Mouse (Mus musculus) forebrain, embryonic 11.5 days (tissue): ENCODE data around the gene Ogfod3. TPM values are rescaled to one million over a fixed set of nuclear protein-coding genes. Genes with fewer than 3 reads are reported as not detected.

Source experiments
- ATAC-seq: fragments of 200-750 bp; cut with Nextera tagmentation; replicated peaks from 2 replicates; pipeline ENCODE4 v1.8.0; 2017; ENCODE audit warnings: moderate TSS enrichment; ENCODE audit not compliant: low FRiP score
- DNase-seq: peaks from one replicate; pipeline ENCODE4 v3.0.0-alpha.2; 2017; ENCODE audit warnings: low spot score
- H3K27ac ChIP-seq: fragments of 300-500 bp; sonication (generic); 2 replicates; pipeline ENCODE4 v1.5.1; 2014; ENCODE audit warnings: low read depth, low read length
- H3K27me3 ChIP-seq: fragments of 300-500 bp; sonication (generic); 2 replicates; pipeline ENCODE4 v1.6.1; 2014; ENCODE audit warnings: mild to moderate bottlenecking, low read length, mixed read lengths; ENCODE audit not compliant: control insufficient read depth, insufficient read depth
- H3K36me3 ChIP-seq: fragments of 300-500 bp; sonication (generic); 2 replicates; pipeline ENCODE4 v1.6.1; 2014; ENCODE audit warnings: mild to moderate bottlenecking, low read length, moderate library complexity, mixed read lengths; ENCODE audit not compliant: control insufficient read depth, insufficient read depth
- H3K4me1 ChIP-seq: fragments of 300-500 bp; sonication (generic); replicated peaks from 2 replicates; pipeline ENCODE4 v1.6.1; 2014; ENCODE audit warnings: low read length, mixed read lengths; ENCODE audit not compliant: control insufficient read depth, insufficient read depth
- H3K4me2 ChIP-seq: fragments of 300-500 bp; sonication (generic); 2 replicates; pipeline ENCODE4 v1.6.1; 2014; ENCODE audit warnings: low read depth, mild to moderate bottlenecking, low read length, moderate library complexity, mixed read lengths; ENCODE audit not compliant: severe bottlenecking
- H3K4me3 ChIP-seq: fragments of 300-500 bp; sonication (generic); 2 replicates; pipeline ENCODE4 v1.5.1; 2014; ENCODE audit warnings: low read depth, low read length
- H3K9ac ChIP-seq: fragments of 300-500 bp; sonication (generic); 2 replicates; pipeline ENCODE4 v1.6.1; 2014; ENCODE audit warnings: low read length
- H3K9me3 ChIP-seq: fragments of 300-500 bp; sonication (generic); 2 replicates; pipeline ENCODE4 v1.6.1; 2016; ENCODE audit warnings: low read length, mixed read lengths; ENCODE audit not compliant: control insufficient read depth
- WGBS: fragments of 180-500 bp; shearing (Covaris S2); extraction: QIAGEN DNeasy Blood & Tissue Kit; methylation state at CpG from one replicate; pipeline ENCODE4 v1.1.7; 2014; 5-methylcytosine and 5-hydroxymethylcytosine counted together
- polyA plus RNA-seq: library from polyadenylated mRNA; unstranded; fragments of >200 nt; fragmentation: Nextera tagmentation; extraction: Ambion mirVana; gene quantifications from 2 replicates; pipeline ENCODE4 v1.2.1, GENCODE M21; 2014

Gene Ogfod3
- polyA plus RNA-seq, 1 experiment from 2014 or later, result 20.3 TPM

- Histone ChIP-seq H3K4me2 (peak overlapping the region; percentile 70), H3K4me3 (peak overlapping the region; percentile 71), H3K9ac (peak overlapping the region; percentile 20), H3K36me3 (no peaks in the 10 kb centered on the region), H3K27me3 (no peaks in the 10 kb centered on the region), H3K9me3 (no peaks in the 10 kb centered on the region), H3K27ac (no peak overlapping the region), H3K4me1 (0 out of 2 replicates have a peak, but pooled peaks cover 2% of the 10 kb centered on the region)
- ATAC-seq (no peak), DNase-seq (no peak)
- 0% methylated on average over 5 of the region's 5 CpGs for WGBS
These were observed 701 bp downstream of the Ogfod3 start for GRCm38 (mm10) chr11:121203859-121204160.

DNA sequence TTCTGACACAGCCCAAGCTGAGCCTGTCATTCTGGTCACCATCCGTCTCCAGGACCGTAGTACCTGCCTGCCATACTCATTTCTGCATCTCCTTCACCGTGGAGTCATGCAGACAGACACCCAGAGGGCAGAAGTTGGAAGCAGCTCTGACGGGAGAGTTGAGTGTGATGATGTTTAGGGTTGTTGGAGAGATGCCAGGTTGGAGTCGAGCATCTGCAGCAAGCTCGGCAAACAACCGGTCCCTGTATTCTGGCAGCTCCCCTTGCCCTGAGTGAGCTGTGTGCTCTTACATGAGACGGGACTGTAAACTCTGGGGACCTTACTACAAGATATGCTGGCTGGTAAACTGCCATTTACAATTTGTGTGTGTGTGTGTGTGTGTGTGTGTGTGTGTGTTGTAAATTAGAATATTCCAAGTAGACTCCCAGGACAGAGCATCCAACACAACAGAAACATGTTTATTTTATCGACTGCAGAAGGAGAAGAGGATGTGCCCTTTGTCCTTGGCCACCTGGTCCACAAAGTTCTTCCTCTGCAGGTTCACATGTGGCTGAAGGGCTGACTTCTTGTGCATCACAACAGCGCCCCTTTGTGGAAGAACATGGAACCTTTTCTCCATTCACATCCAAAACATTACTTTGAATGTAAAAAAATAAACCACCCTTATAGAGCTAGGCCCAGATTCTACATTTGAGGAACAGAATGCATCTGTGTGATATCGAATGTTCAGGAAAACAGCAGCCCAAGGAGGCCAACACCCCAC, 2.9 kb downstream of the Ogfod3 start:
- 0 out of 2 replicates have a peak, but pooled peaks cover 2% of the 10 kb centered on the region for H3K4me1 ChIP-seq
- H3K4me3 ChIP-seq, result no peak overlapping the region
- DNase-seq (no peak), ATAC-seq (no peak)
- no peaks in the 10 kb centered on the region for H3K9me3 ChIP-seq
- H3K27ac ChIP-seq, result no peak overlapping the region
- no peak overlapping the region for H3K9ac ChIP-seq
- no peak overlapping the region for H3K4me2 ChIP-seq
- WGBS, result 74% methylated on average over 11 of the region's 11 CpGs
- no peaks in the 10 kb centered on the region for H3K36me3 ChIP-seq
- H3K27me3 ChIP-seq, result no peaks in the 10 kb centered on the region

GRCm38 (mm10) chr11:121200781-121201180, 3.7 kb downstream of the Ogfod3 start:
- Histone ChIP-seq H3K4me2 (no peak overlapping the region), H3K36me3 (no peaks in the 10 kb centered on the region), H3K4me1 (0 out of 2 replicates have a peak, but pooled peaks cover 2% of the 10 kb centered on the region), H3K9me3 (no peaks in the 10 kb centered on the region), H3K4me3 (no peak overlapping the region), H3K27me3 (no peaks in the 10 kb centered on the region), H3K27ac (no peak overlapping the region), H3K9ac (no peak overlapping the region)
- WGBS, result 93% methylated on average over 6 of the region's 6 CpGs
- DNase-seq (no peak), ATAC-seq (no peak)

DNA sequence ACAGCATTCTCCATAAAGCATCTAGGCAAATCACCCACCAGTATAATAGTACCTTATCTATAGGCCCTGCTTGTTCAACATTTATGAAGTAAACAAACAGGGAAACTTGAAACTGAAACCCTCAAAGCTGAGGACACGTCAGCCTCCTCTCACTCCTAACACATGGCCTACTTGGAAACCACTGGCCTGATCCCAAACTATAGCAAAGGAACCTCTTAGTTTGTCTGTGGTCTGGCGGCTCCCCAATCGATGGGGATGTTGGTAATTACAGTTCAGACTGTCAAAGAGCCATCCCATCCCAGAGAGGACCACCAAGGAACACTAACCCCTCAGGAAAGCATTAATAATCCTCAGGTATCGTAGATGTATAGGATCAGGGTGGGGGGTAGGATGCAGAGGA, 4.7 kb downstream of the Ogfod3 start:
- Histone ChIP-seq H3K4me2 (no peak overlapping the region), H3K4me1 (0 out of 2 replicates have a peak, but pooled peaks cover 2% of the 10 kb centered on the region), H3K27ac (no peak overlapping the region), H3K36me3 (no peaks in the 10 kb centered on the region), H3K4me3 (no peak overlapping the region), H3K27me3 (no peaks in the 10 kb centered on the region), H3K9ac (no peak overlapping the region), H3K9me3 (no peaks in the 10 kb centered on the region)
- WGBS, result 81% methylated on average over 4 of the region's 4 CpGs
- ATAC-seq (no peak), DNase-seq (no peak)

DNA sequence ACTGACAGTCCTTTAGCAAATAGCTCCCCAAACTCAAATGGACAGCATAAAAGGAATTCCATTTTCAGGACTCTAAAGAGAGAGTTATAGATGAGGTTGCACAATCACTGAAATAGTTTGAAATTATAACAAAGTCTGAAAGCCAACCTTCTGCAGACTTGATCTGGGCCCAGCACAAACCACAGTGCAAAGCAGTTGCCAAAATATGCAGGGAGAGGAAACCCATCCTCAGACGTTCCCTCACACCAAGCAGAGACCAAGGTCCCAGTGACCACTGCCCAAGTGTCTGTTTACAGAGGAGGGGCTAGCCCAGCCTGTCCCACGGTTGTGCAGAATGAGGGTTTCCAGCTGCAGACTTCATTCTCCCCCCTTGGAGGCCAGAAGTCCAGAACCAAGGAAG, 5.9 kb downstream of the Ogfod3 start:
- no peaks in the 10 kb centered on the region for H3K4me1 ChIP-seq
- no peaks in the 10 kb centered on the region for H3K36me3 ChIP-seq
- no peak overlapping the region for H3K27ac ChIP-seq
- no peak for DNase-seq
- 59% methylated on average over 2 of the region's 2 CpGs for WGBS
- ATAC-seq, result no peak
- H3K4me3 ChIP-seq, result no peak overlapping the region
- H3K9me3 ChIP-seq, result no peaks in the 10 kb centered on the region
- no peak overlapping the region for H3K9ac ChIP-seq
- no peaks in the 10 kb centered on the region for H3K27me3 ChIP-seq
- no peak overlapping the region for H3K4me2 ChIP-seq

DNA sequence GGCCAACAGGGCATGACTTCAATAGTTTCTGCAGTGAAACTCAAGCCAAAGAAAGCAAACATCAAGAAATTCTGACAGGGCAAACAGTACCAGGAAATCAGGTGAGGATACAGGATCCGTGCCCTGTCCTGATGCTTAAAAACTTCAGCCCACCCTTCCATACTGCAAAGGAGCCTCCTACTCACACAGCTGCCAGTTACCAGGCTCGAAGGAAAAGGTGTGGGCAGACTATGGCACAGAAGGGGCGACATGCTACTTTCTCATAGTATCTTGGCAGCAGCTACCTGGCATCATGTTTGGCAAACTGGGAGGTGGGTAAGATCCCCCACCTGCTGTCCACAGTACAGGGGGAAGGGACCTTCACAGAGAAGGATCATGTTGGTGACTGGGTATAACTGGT, 11.1 kb downstream of the Ogfod3 start:
- WGBS, result 85% methylated on average over 3 of the region's 3 CpGs
- no peak overlapping the region for H3K4me3 ChIP-seq
- no peaks in the 10 kb centered on the region for H3K36me3 ChIP-seq
- no peak overlapping the region for H3K27ac ChIP-seq
- DNase-seq (no peak), ATAC-seq (no peak)
- H3K4me2 ChIP-seq, result no peak overlapping the region
- no peaks in the 10 kb centered on the region for H3K9me3 ChIP-seq
- no peak overlapping the region for H3K9ac ChIP-seq
- H3K27me3 ChIP-seq, result no peaks in the 10 kb centered on the region
- no peaks in the 10 kb centered on the region for H3K4me1 ChIP-seq

DNA sequence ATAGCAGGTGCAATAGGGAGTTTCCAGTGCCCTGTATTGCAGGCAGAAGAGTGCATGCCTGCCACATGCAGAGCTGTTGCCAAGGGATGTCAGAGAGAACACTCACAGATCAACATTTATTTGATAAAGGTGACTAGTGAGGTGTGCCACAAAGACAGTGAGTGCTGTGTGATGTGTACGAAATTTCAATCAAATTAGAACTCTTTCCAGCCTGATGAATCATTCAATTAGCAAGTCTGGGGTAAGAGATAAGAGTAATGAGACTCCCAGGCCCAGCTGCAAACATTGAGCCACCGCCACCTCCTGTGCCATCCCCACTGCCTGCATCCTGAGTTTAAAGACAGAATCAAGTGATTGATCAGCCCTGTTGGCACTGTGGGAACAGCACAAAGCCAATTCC, 11.8 kb downstream of the Ogfod3 start:
- Histone ChIP-seq H3K4me1 (no peaks in the 10 kb centered on the region), H3K36me3 (no peaks in the 10 kb centered on the region), H3K4me3 (no peak overlapping the region), H3K9ac (no peak overlapping the region), H3K9me3 (no peaks in the 10 kb centered on the region), H3K4me2 (no peak overlapping the region), H3K27me3 (no peaks in the 10 kb centered on the region), H3K27ac (no peak overlapping the region)
- no peak for ATAC-seq
- WGBS, result 79% methylated on average over 2 of the region's 2 CpGs
- no peak for DNase-seq

- no peak for DNase-seq
- no peak overlapping the region for H3K4me2 ChIP-seq
- H3K4me3 ChIP-seq, result no peak overlapping the region
- no peak overlapping the region for H3K27ac ChIP-seq
- H3K4me1 ChIP-seq, result no peaks in the 10 kb centered on the region
- H3K9me3 ChIP-seq, result no peaks in the 10 kb centered on the region
- WGBS, result 88% methylated on average over 3 of the region's 3 CpGs
- H3K27me3 ChIP-seq, result no peaks in the 10 kb centered on the region
- H3K9ac ChIP-seq, result no peak overlapping the region
- ATAC-seq, result no peak
- H3K36me3 ChIP-seq, result no peaks in the 10 kb centered on the region
These were observed 14.8 kb downstream of the Ogfod3 start for GRCm38 (mm10) chr11:121189681-121190080.
